In genomic region chr14:58375056-58375455, GRCm38 (mm10) we compare ENCODE assay signal across 13 mouse cellular contexts.
DNase-seq lines count a peak whose midpoint lies in the region; ATAC-seq and TF ChIP-seq lines count a peak whose summit lies in the region.
"Had no signal": no experiment of that assay in that cellular context is flagged by ENCODE, and none has a peak within 500 bp of the region (broad histone marks: within the 10 kb centered on the region; RNA-seq: fewer than 3 reads in every experiment).

No protein-coding gene starts in this region.

- H3K4me1 ChIP-seq in kidney, embryonic 16.5 days (ENCODE audit: insufficient read depth, low read length) = no peaks in the 10 kb centered on the region
- H3K4me1 ChIP-seq: heart, embryonic 13.5 days; liver, embryonic 12.5 days had no signal

- CTCF ChIA-PET in Patski (lab: Charles Lee) = no interaction called here

- no peak overlapping the region for H3K4me3 ChIP-seq in kidney, embryonic 16.5 days (ENCODE audit: low read length)
- H3K4me3 ChIP-seq: heart, embryonic 13.5 days; liver, embryonic 12.5 days had no signal

- no peak overlapping the region for H3K9ac ChIP-seq in kidney, embryonic 16.5 days (replicated peaks; ENCODE audit: low read length)
- H3K9ac ChIP-seq: heart, embryonic 13.5 days; hindbrain, embryonic 14.5 days; liver, embryonic 12.5 days had no signal

- ATAC-seq in kidney, embryonic 16.5 days (ENCODE audit: low FRiP score, low TSS enrichment) = no peak
- no peak for ATAC-seq in Patski
- ATAC-seq in granulocyte monocyte progenitor cell, adult 5-6 weeks (replicated peaks; ENCODE audit: poor library complexity, severe bottlenecking) = no peak
- ATAC-seq: liver, embryonic 12.5 days had no signal

- H3K27ac ChIP-seq in kidney, embryonic 16.5 days (ENCODE audit: low read length) = no peak overlapping the region
- H3K27ac ChIP-seq: heart, embryonic 13.5 days; hindbrain, embryonic 14.5 days; liver, embryonic 12.5 days; macrophage had no signal

- H3K27me3 ChIP-seq in kidney, embryonic 16.5 days (ENCODE audit: insufficient read depth, low read length) = no peaks in the 10 kb centered on the region
- peaks cover 3% of the 10 kb centered on the region for H3K27me3 ChIP-seq in Patski
- H3K27me3 ChIP-seq: heart, embryonic 13.5 days; liver, embryonic 12.5 days had no signal

- peaks cover 4% of the 10 kb centered on the region; the same call in 1 of the 2 replicates for H3K9me3 ChIP-seq in kidney, embryonic 16.5 days (ENCODE audit: low read length)
- H3K9me3 ChIP-seq: liver, embryonic 12.5 days had no signal

- no peak overlapping the region for H3K4me2 ChIP-seq in kidney, embryonic 16.5 days (replicated peaks; ENCODE audit: low read depth, low read length)
- H3K4me2 ChIP-seq: heart, embryonic 13.5 days; hindbrain, embryonic 14.5 days; liver, embryonic 12.5 days had no signal

- peak; percentile 12 for TF ChIP-seq CTCF in Patski (IDR thresholded peaks at IDR 0.05)

- POLR2A ChIA-PET in Patski (lab: Charles Lee) = no interaction called here

- peak; percentile 5 for DNase-seq in cerebellum, adult 11-12 months
- DNase-seq in cerebellum, postnatal 10 days = no peak
- peak; percentile 17 for DNase-seq in kidney, adult 18-20 months
- no peak for DNase-seq in Patski (ENCODE audit: low read depth, low spot score)
- DNase-seq in kidney, adult 9 months = peak; percentile 36
- DNase-seq in thymus, postnatal 36 days = no peak
- DNase-seq: midbrain, embryonic 14.5 days had no signal

- no peaks in the 10 kb centered on the region for H3K36me3 ChIP-seq in kidney, embryonic 16.5 days (ENCODE audit: insufficient read depth, low read length)
- H3K36me3 ChIP-seq: heart, embryonic 13.5 days; liver, embryonic 12.5 days had no signal

- in situ Hi-C loops in Patski (cut with MboI; ENCODE audit: low pct_unique_long_range_greater_than_20kb) = no loop called here

Comparison
In these comparisons a context has a peak if more than half of its experiments do, and no peak if none do; other contexts are left out.
1. DNase-seq: peak in cerebellum, adult 11-12 months (single experiment), kidney, adult 18-20 months (single experiment) and kidney, adult 9 months (single experiment); none in cerebellum, postnatal 10 days (0 of 2), Patski (single experiment) and thymus, postnatal 36 days (0 of 2).